Mouse (Mus musculus) hematopoietic stem cell, adult 5-6 weeks (primary cell): ENCODE measurements around the gene Ceacam18. TPM values are rescaled to one million over a fixed set of nuclear protein-coding genes. Genes with fewer than 3 reads are reported as not detected.

Experiments
- ATAC-seq, 2 experiments: fragments of 125-278 bp in 1 of 2; replicated peaks in 1 of 2; 2 replicates each; pipeline ENCODE4 v1.8.0; 2016 to 2017; ENCODE audit warnings: inconsistent platforms in 2 of 2, mild to moderate bottlenecking in 2 of 2, moderate number of reproducible peaks in 2 of 2, low read depth in 1 of 2, moderate TSS enrichment in 1 of 2; ENCODE audit not compliant: low FRiP score in 2 of 2, poor library complexity in 2 of 2, severe bottlenecking in 2 of 2, insufficient read depth in 1 of 2, low TSS enrichment in 1 of 2
- total RNA-seq: library from RNA; stranded (forward); fragments of 172-1452, 232-1000 nt; gene quantifications from 2 replicates; pipeline ENCODE4 v1.2.3, GENCODE M21; 2017

The Ceacam18 gene
- not detected in 2 replicates for total RNA-seq

- no peak for ATAC-seq
Measured at GRCm38 (mm10) chr7:43634500-43634899, at the start of gene Ceacam18. Gene Ceacam18, plus strand, starts transcription at chr7:43634707.

DNA sequence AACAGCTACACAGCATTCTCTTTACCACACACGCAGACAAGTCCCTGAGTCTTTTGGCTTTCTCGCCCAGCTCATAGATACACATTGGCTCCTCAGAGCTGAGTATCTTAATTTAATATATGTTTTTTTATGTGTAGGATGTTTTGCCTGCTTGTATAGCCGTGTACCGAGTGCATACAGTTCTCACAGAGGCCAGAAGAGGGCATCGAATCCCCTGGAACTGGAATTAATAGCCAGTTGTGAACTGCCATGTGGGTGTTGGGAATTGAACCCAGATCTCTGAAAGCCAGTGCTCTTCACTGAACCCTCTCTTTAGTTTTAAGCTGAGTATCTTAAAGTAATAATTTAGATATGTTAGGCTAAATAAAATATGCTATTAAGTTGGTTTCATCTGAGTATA lies 49.7 kb upstream of the Ceacam18 start:
- ATAC-seq: no peak

DNA sequence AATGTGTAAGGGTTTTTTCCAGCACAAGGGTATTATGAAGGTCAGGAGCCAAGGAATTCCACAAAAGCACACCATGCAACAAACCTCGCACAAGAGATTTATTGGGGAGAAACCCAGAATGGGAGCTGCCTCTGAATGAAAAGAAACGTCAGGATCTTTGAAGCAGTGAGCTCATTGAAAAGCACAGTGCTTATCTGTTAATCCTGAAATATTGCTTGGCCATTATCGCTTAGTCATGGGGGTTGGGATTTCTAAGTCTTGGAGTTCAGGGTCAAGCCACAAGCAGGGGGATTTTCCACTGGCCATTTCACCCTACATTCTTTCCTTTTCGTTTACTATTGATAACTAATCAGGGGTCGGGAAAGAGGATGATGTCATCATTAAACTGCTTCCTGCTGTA lies 32.6 kb upstream of the Ceacam18 start:
- no peak for ATAC-seq

DNA sequence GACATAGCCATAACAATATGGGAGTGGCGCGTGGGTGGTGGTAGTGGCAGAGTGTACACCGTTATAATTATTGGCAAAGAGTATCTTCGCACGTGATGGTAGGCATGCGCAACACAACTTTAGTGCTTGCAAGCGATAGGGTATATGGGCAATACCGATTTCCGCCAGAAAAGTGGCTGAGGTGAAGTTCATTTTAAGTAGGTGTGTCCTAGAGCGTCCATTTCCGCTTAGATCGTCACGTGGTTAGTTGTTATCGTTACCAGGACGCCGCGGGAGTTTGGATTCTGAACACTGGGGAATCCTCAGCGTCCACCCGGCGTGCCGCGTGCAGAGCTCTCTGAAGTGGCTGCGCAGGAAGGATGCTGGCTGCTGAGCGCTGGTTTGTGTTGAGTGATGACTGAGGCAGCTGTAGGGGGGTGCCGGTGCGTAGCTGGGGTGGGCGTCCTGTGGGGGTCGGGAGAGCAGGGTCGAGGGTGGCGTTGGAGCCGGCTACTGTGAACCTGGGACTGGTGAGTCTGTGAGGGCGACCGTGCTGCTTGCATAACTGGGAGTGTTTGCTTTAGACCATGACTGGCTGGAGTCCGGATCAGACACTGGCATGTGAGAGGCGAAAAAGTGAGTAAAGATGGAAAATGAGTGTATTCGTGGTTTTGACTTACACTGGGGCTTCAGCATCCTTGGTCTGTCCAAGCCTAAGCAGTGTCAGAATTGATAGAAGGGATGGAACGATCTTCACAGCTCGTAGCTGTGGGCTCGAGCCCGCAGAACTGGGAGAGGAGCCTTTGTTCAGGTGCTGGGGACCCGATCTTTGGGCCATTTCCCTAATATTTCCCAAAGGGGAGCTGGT lies 27.4 kb upstream of the Ceacam18 start, which contains the start of gene Zfp819:
Gene Zfp819, plus strand, starts transcription at position 274 of the 847 bp plus-strand sequence.
- ATAC-seq: peak; percentile 79 to 85

GRCm38 (mm10) chr7:43607743-43608287 lies 26.7 kb upstream of the Ceacam18 start:
- peak; percentile 42 to 48; a peak in 1 of 4 replicates for ATAC-seq

- ATAC-seq: no peak
Measured at GRCm38 (mm10) chr7:43608316-43608824, 26.1 kb upstream of the Ceacam18 start.

DNA sequence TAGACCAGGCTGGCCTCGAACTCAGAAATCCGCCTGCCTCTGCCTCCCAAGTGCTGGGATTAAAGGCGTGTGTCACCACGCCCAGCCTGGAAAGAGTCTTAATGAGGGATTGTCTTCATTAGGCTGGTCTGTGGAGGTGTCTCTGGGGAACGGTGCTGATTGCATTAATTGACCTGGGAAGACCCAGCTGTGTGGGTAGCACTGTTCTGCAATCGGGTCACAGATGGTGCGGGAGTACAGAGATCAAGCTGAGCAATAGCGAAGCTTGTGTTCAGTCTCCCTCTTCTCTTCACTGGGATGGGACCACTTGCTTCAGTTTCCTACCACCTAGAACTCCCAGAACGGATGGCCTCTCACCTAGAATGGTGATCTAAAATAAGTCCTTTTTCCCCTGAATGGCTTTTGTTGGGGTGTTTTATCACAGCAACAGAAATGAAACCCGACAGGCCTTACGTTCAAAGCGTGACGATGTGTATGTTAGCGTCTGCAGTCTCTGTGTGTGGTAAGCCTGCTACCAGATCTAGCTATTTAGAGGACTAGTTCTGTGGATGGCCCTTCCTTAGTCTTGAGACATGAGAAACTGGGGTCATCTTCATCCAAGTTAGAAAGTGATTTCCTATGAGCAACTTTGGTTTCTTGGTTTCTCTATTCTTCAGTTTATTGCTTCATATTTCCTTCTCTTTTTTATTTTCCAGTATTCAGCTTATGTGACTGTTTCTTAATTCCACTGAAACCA lies 20.5 kb upstream of the Ceacam18 start:
- peak in 1 of 2 experiments; percentile 66; a peak in 1 of 4 replicates for ATAC-seq

DNA sequence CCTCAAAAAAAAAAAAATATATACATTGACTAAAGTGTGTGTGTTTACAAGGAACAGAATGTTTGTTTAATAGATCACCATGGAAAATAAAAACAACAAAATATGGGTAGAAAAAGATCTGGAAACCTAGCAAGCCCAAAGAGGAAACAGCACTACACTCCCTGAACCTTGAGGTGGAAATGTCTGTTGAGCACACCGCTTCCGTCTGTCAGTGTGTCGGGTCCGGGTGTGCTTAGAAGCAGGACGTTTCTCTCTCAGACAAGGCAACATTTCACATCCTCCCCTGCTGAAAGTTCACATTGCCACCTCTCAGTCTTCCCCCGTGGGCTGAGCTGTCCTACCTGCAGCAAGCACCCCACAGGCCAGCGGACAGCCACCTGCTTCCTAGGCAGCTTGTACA lies 11.6 kb upstream of the Ceacam18 start:
- peak; percentile 29 to 49; a peak in 2 of 4 replicates for ATAC-seq

GRCm38 (mm10) chr7:43623819-43624218 lies 10.7 kb upstream of the Ceacam18 start:
- no peak for ATAC-seq

DNA sequence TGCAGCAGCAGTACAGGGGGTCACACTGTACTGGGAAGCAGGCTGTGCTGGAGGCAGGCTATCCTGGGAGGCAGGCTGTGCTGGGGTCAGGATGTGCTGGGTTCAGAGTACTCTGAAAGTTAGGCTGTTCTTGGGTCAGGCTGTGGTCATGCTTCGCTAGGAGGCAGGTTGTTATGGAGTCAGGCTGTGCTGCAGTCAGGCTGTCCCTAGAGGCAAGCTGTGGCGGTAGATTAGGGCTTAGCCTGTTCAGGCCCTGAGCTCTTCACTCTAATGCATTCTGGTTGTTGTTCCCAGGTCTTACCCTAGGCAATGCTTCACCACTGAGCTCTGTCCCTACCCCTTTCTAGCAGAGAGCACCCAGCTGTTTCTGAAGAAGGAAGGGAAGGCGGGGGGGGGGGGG lies 9.4 kb upstream of the Ceacam18 start:
- ATAC-seq: no peak

DNA sequence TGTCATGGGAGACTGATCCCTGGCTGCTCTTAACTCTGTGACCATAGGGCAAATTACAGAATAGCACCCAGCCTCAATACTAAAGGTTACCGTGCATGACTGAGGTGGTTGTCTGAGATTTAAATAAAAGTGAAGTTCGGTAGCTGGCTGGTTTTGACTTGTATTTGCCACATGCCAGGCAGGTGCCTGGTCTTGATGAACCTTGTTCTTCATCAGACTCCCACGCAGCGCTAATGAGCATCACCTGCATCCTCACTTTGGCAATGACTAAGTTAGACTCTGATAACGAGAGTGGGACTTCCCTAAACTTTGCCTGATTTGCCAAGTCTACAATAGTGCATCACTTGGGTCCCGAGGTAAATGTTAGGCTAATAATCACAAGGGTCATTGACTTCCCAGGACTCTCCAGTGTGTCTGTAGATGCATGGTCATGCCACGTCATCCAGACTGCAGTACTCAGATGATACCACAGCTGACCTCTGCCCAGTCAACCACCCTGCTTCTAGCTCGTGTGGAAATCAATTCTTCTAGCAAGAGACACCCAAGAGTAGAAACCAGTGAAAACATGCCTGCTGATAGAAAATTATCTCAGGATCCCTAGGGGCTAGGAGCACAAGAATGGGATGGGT lies 8.6 kb upstream of the Ceacam18 start:
- no peak for ATAC-seq

- ATAC-seq: no peak
Measured at GRCm38 (mm10) chr7:43633940-43634339, 567 bp upstream of the Ceacam18 start.

DNA sequence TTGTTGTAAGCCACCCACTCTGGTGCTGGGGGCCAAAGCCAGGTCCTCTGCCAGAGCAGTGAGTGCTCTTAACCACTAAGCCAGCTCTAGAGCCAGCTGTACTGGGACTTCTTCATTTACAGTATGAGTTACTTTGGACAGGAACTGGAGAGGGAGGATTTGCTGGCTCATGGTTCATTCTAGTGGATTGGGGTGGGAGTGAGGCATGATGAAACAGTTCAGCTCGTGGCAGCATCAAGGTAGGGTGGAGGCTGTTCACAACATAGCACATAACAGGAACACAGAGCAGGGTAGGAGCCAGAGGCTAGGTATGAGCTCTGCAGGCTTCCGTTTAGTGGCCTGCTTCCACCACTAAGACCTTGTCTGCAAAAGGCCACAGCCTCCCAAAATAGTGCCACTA lies 1.7 kb downstream of the Ceacam18 start:
- peak; percentile 63 to 74; a peak in 3 of 4 replicates for ATAC-seq

- no peak; a peak in 1 of 4 replicates for ATAC-seq
Measured at GRCm38 (mm10) chr7:43637118-43637517, 2.6 kb downstream of the Ceacam18 start.

- ATAC-seq: peak in 1 of 2 experiments; percentile 60; a peak in 1 of 4 replicates
Measured at GRCm38 (mm10) chr7:43642587-43642986, 8.1 kb downstream of the Ceacam18 start.

- ATAC-seq: peak; percentile 10 to 14; a peak in 1 of 4 replicates
Measured at GRCm38 (mm10) chr7:43643046-43643652, 8.6 kb downstream of the Ceacam18 start.

DNA sequence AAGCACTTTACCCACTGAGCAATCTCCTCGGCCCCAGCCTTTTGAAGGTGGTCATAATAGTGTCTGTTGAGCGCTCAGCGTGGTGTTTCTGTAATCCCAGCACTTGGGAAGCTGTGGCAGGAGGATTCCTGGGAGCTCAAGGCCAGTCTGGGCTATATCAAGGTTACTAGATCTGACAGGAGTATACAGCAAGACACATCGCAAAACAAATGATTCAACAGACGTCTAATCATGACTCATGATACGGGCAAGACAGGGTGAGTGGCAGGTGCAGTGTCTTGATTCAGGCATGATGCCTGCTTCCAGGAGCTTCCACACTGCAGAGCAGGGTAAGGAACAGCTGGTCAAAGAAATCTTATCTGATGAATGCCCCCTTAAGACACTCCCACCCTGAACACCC lies 18.2 kb downstream of the Ceacam18 start:
- ATAC-seq: no peak
